Mouse (Mus musculus) cerebellum, adult (tissue): Measurements from ENCODE around the gene Rsu1.

Experiments
- ATAC-seq: cut with Nextera tagmentation; 2 replicates; pipeline ENCODE4 v1.9.2; 2017; ENCODE audit warnings: mild to moderate bottlenecking, moderate library complexity, mixed read lengths; ENCODE audit not compliant: insufficient number of reproducible peaks, low FRiP score, low TSS enrichment

The Rsu1 gene

GRCm38 (mm10) chr2:13170651-13171050 is 100.6 kb downstream of the Rsu1 start:
- ATAC-seq, result no peak

GRCm38 (mm10) chr2:13169962-13170361 is 101.3 kb downstream of the Rsu1 start:
- no peak for ATAC-seq

- no peak for ATAC-seq
These were observed 101.9 kb downstream of the Rsu1 start for GRCm38 (mm10) chr2:13169158-13169890.

GRCm38 (mm10) chr2:13168743-13169142 is 102.5 kb downstream of the Rsu1 start:
- ATAC-seq, result no peak

- no peak for ATAC-seq
These were observed 109.5 kb downstream of the Rsu1 start for GRCm38 (mm10) chr2:13161717-13162116.

GRCm38 (mm10) chr2:13145245-13145644 is 126.0 kb downstream of the Rsu1 start:
- ATAC-seq, result no peak

GRCm38 (mm10) chr2:13134890-13135289 is 136.3 kb downstream of the Rsu1 start:
- no peak for ATAC-seq

GRCm38 (mm10) chr2:13132841-13133240 is 138.4 kb downstream of the Rsu1 start:
- no peak for ATAC-seq

GRCm38 (mm10) chr2:13132406-13132805 is 138.8 kb downstream of the Rsu1 start:
- ATAC-seq, result no peak

GRCm38 (mm10) chr2:13129859-13130258 is 141.4 kb downstream of the Rsu1 start:
- no peak for ATAC-seq

GRCm38 (mm10) chr2:13129337-13129736 is 141.9 kb downstream of the Rsu1 start:
- ATAC-seq, result no peak

- ATAC-seq, result no peak
These were observed 150.8 kb downstream of the Rsu1 start for GRCm38 (mm10) chr2:13120461-13120860.

GRCm38 (mm10) chr2:13117896-13118295 is 153.3 kb downstream of the Rsu1 start:
- ATAC-seq, result no peak

GRCm38 (mm10) chr2:13106531-13106930 is 164.7 kb downstream of the Rsu1 start:
- no peak for ATAC-seq

- no peak for ATAC-seq
These were observed 166.8 kb downstream of the Rsu1 start for GRCm38 (mm10) chr2:13104388-13104787.

GRCm38 (mm10) chr2:13103797-13104200 is 167.4 kb downstream of the Rsu1 start:
- no peak for ATAC-seq

- ATAC-seq, result no peak
These were observed 177.2 kb downstream of the Rsu1 start for GRCm38 (mm10) chr2:13094045-13094444.

GRCm38 (mm10) chr2:13093570-13093969 is 177.6 kb downstream of the Rsu1 start:
- ATAC-seq, result no peak

GRCm38 (mm10) chr2:13091399-13092015 is 179.7 kb downstream of the Rsu1 start:
- no peak for ATAC-seq

- no peak for ATAC-seq
These were observed 180.4 kb downstream of the Rsu1 start for GRCm38 (mm10) chr2:13090841-13091240.

- ATAC-seq, result no peak
These were observed 181.4 kb downstream of the Rsu1 start for GRCm38 (mm10) chr2:13089861-13090260.

- ATAC-seq, result no peak
These were observed 182.9 kb downstream of the Rsu1 start for GRCm38 (mm10) chr2:13088266-13088665.
